Comparison of ENCODE assay signal across 22 mouse cellular contexts in genomic region chr5:72156598-72156997, GRCm38 (mm10).
"Had no signal": no experiment of that assay in that cellular context is flagged by ENCODE, and none has a peak within 500 bp of the region (broad histone marks: within the 10 kb centered on the region; RNA-seq: fewer than 3 reads in every experiment).

No protein-coding gene starts in this region.

- H3K27ac ChIP-seq: kidney, postnatal 0 days; layer of hippocampus, adult 2 months; liver, embryonic 14.5 days; midbrain, embryonic 10.5 days; midbrain, embryonic 13.5 days; neural tube, embryonic 13.5 days had no signal

- ATAC-seq: liver, postnatal 0 days; lung, postnatal 0 days; midbrain, embryonic 13.5 days; midbrain, embryonic 16.5 days had no signal

- H3K4me3 ChIP-seq: layer of hippocampus, adult 2 months; limb, embryonic 15.5 days; megakaryocyte, embryonic 14.5 days; midbrain, embryonic 10.5 days; midbrain, embryonic 13.5 days; myocyte; neural tube, embryonic 13.5 days had no signal

- H3K9ac ChIP-seq: limb, embryonic 15.5 days; liver, embryonic 14.5 days; liver, postnatal 0 days; lung, embryonic 14.5 days; midbrain, embryonic 13.5 days; neural tube, embryonic 13.5 days had no signal

- H3K4me2 ChIP-seq: limb, embryonic 15.5 days; liver, embryonic 11.5 days; lung, embryonic 14.5 days; midbrain, embryonic 13.5 days; neural tube, embryonic 13.5 days had no signal

- H3K27me3 ChIP-seq: limb, embryonic 15.5 days; megakaryocyte, embryonic 14.5 days; midbrain, embryonic 13.5 days; neural tube, embryonic 13.5 days had no signal

- DNase-seq: kidney, adult 18-20 months; kidney, adult 9 months; kidney, postnatal 25 days; layer of hippocampus, adult 9-11 months; liver, postnatal 0 days; lung, embryonic 14.5 days; lung, postnatal 36 days; right cerebral cortex, postnatal 4 days; thymus, adult 18-20 months; thymus, postnatal 36 days had no signal

- H3K9me3 ChIP-seq: limb, embryonic 15.5 days; megakaryocyte, embryonic 14.5 days; midbrain, embryonic 10.5 days; midbrain, embryonic 13.5 days; neural tube, embryonic 13.5 days had no signal

- H3K4me1 ChIP-seq: limb, embryonic 15.5 days; midbrain, embryonic 10.5 days; midbrain, embryonic 13.5 days; neural tube, embryonic 13.5 days had no signal
